12 mouse cellular contexts compared by ENCODE assay signal in the genomic region with DNA sequence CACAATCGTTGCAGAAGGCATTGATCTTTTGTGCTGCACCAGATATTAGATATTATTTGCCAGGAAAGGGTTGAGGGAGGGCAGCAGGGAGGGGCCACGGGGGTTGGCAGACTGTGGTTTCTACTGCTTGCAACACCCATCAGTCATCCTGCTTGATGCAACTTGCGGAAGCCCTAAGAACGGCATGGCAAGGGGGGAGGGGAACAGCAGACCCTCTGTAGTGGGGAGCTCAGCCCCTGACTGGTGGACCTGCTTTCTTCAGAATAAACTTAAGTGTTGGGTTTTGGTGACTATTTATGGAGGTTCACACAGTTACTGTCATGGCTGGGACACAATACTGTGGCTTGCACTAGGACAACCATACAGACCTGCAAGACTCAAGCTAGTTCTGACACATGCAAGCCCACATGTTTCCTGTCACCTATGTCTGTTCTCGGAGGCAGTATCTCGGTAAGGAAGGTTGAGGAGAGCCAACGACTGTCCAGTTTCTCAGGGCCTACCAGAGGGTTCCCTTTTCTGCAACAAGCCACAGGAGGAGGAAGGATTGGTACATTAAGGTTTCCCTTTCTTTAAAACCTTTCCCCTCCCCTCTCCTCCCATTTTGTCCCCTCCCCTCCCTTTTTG. TPM values are rescaled to one million over a fixed set of nuclear protein-coding genes. Genes with fewer than 3 reads are reported as not detected.
DNase-seq lines count a peak whose midpoint lies in the region; ATAC-seq and TF ChIP-seq lines count a peak whose summit lies in the region.
"Had no signal": no experiment of that assay in that cellular context is flagged by ENCODE, and none has a peak within 500 bp of the region (broad histone marks: within the 10 kb centered on the region; RNA-seq: fewer than 3 reads in every experiment).

No protein-coding gene starts in this region.

- H3K9ac ChIP-seq in CH12.LX (ENCODE audit: insufficient read depth, low read depth), result peak overlapping the region; percentile 78
- no peak overlapping the region for H3K9ac ChIP-seq in midbrain, embryonic 11.5 days (ENCODE audit: low read length)
- no peak overlapping the region for H3K9ac ChIP-seq in hindbrain, embryonic 14.5 days
- H3K9ac ChIP-seq: embryonic facial prominence, embryonic 15.5 days; lung, embryonic 14.5 days; neural tube, embryonic 15.5 days had no signal

- dilution Hi-C loops in CH12.LX (cut with MboI; ENCODE audit: extremely low pct_ligation_motif_present, extremely low pct_unique_long_range_greater_than_20kb, low sequenced_read_pairs), result no loop called here

- H3K4me1 ChIP-seq in CH12.LX (ENCODE audit: control insufficient read depth in 1 of 2, insufficient read depth in 2 of 2), result peaks cover 17 to 30% of the 10 kb centered on the region in 2 experiments
- no peaks in the 10 kb centered on the region for H3K4me1 ChIP-seq in midbrain, embryonic 11.5 days (ENCODE audit: control insufficient read depth, insufficient read depth, low read length)
- no peaks in the 10 kb centered on the region for H3K4me1 ChIP-seq in hindbrain, embryonic 14.5 days (replicated peaks; ENCODE audit: control insufficient read depth, insufficient read depth, low read length)
- H3K4me1 ChIP-seq: embryonic facial prominence, embryonic 15.5 days; neural tube, embryonic 15.5 days had no signal

- no peak for TF ChIP-seq CTCF in CH12.LX (conservative IDR thresholded peaks at IDR 0.05 in 1 of 2, IDR thresholded peaks at IDR 0.05 in 1 of 2; ENCODE audit: low read depth in 2 of 2, low read length in 2 of 2)
- no peak for TF ChIP-seq CTCF in layer of hippocampus, adult 2 months (conservative IDR thresholded peaks at IDR 0.05)

- no peak for TF ChIP-seq POLR2A in CH12.LX (IDR thresholded peaks at IDR 0.05; ENCODE audit: low read depth, low read length)

- peaks cover 0 to 5% of the 10 kb centered on the region in 2 experiments for H3K36me3 ChIP-seq in CH12.LX (replicated peaks in 1 of 2; ENCODE audit: control insufficient read depth in 1 of 2, insufficient read depth in 1 of 2, low read length in 1 of 2)
- H3K36me3 ChIP-seq in midbrain, embryonic 11.5 days (ENCODE audit: control insufficient read depth, insufficient read depth, low read length), result no peaks in the 10 kb centered on the region
- no peaks in the 10 kb centered on the region for H3K36me3 ChIP-seq in hindbrain, embryonic 14.5 days (replicated peaks; ENCODE audit: control insufficient read depth, insufficient read depth)
- H3K36me3 ChIP-seq: embryonic facial prominence, embryonic 15.5 days; neural tube, embryonic 15.5 days had no signal

- TF ChIP-seq EP300 in CH12.LX (IDR thresholded peaks at IDR 0.05; ENCODE audit: low read length), result no peak

- H3K4me3 ChIP-seq in CH12.LX (replicated peaks in 1 of 3; ENCODE audit: low read depth in 2 of 3, low read length in 2 of 3, poor library complexity in 1 of 3), result peak overlapping the region in 1 of 3 experiments; percentile 2
- no peak overlapping the region for H3K4me3 ChIP-seq in midbrain, embryonic 11.5 days (ENCODE audit: low read depth, low read length)
- no peak overlapping the region for H3K4me3 ChIP-seq in hindbrain, embryonic 14.5 days (replicated peaks; ENCODE audit: low read length)
- no peak overlapping the region for H3K4me3 ChIP-seq in layer of hippocampus, adult 2 months
- H3K4me3 ChIP-seq: embryonic facial prominence, embryonic 15.5 days; neural tube, embryonic 15.5 days had no signal

- peak overlapping the region; percentile 59 for H3K27ac ChIP-seq in CH12.LX (ENCODE audit: insufficient read depth, low read depth)
- H3K27ac ChIP-seq in midbrain, embryonic 11.5 days (ENCODE audit: low read depth, low read length), result no peak overlapping the region
- no peak overlapping the region for H3K27ac ChIP-seq in hindbrain, embryonic 14.5 days
- H3K27ac ChIP-seq in layer of hippocampus, adult 2 months, result no peak overlapping the region
- H3K27ac ChIP-seq: embryonic facial prominence, embryonic 15.5 days; neural tube, embryonic 15.5 days had no signal

- no peak for TF ChIP-seq RAD21 in CH12.LX (IDR thresholded peaks at IDR 0.05; ENCODE audit: low read depth, low read length)

- H3K4me2 ChIP-seq in CH12.LX (ENCODE audit: insufficient read depth, low read depth, poor library complexity, severe bottlenecking), result peak overlapping the region; percentile 84
- H3K4me2 ChIP-seq in midbrain, embryonic 11.5 days, result no peak overlapping the region
- no peak overlapping the region for H3K4me2 ChIP-seq in hindbrain, embryonic 14.5 days (replicated peaks)
- H3K4me2 ChIP-seq: embryonic facial prominence, embryonic 15.5 days; lung, embryonic 14.5 days; neural tube, embryonic 15.5 days had no signal

- ATAC-seq in common myeloid progenitor, adult 5-6 weeks (replicated peaks; ENCODE audit: low read depth, poor library complexity, severe bottlenecking), result peak; percentile 70
- ATAC-seq in midbrain, embryonic 11.5 days (ENCODE audit: low FRiP score), result no peak
- no peak for ATAC-seq in hindbrain, embryonic 14.5 days (ENCODE audit: low FRiP score)

- 88% methylated on average over 7 of the region's 7 CpGs for WGBS in midbrain, embryonic 11.5 days
- 87% methylated on average over 7 of the region's 7 CpGs for WGBS in hindbrain, embryonic 14.5 days

- H3K79me2 ChIP-seq in CH12.LX (replicated peaks; ENCODE audit: control insufficient read depth, extremely low read depth, insufficient read depth, poor library complexity, severe bottlenecking), result no peaks in the 10 kb centered on the region

- H3K9me3 ChIP-seq in CH12.LX (replicated peaks; ENCODE audit: low read length), result no peaks in the 10 kb centered on the region
- H3K9me3 ChIP-seq in midbrain, embryonic 11.5 days (ENCODE audit: control insufficient read depth, low read length), result no peaks in the 10 kb centered on the region
- H3K9me3 ChIP-seq in hindbrain, embryonic 14.5 days (ENCODE audit: control insufficient read depth, low read length), result no peaks in the 10 kb centered on the region
- H3K9me3 ChIP-seq: embryonic facial prominence, embryonic 15.5 days; neural tube, embryonic 15.5 days had no signal

- H3K27me3 ChIP-seq in CH12.LX (replicated peaks), result no peaks in the 10 kb centered on the region
- no peaks in the 10 kb centered on the region for H3K27me3 ChIP-seq in midbrain, embryonic 11.5 days (ENCODE audit: control insufficient read depth, insufficient read depth, low read length)
- H3K27me3 ChIP-seq in hindbrain, embryonic 14.5 days (ENCODE audit: control insufficient read depth, insufficient read depth, low read length), result no peaks in the 10 kb centered on the region
- H3K27me3 ChIP-seq: embryonic facial prominence, embryonic 15.5 days; neural tube, embryonic 15.5 days had no signal

- no peak for DNase-seq in CH12.LX (ENCODE audit: extremely low read depth)
- DNase-seq in lung, postnatal 25 days (ENCODE audit: low spot score), result peak; percentile 51
- peak; percentile 52 to 62 for DNase-seq in spleen, postnatal 4 days (ENCODE audit: low spot score in 2 of 2)
- no peak for DNase-seq in left cerebral cortex, adult 18-20 months (ENCODE audit: low spot score in 2 of 2)
- no peak for DNase-seq in midbrain, embryonic 11.5 days (ENCODE audit: low spot score, missing footprints)
- no peak for DNase-seq in hindbrain, embryonic 14.5 days (ENCODE audit: low spot score)
- DNase-seq in layer of hippocampus, adult 2 months (ENCODE audit: low spot score in 2 of 2), result no peak
- DNase-seq: cerebellum, adult 11 months; lung, embryonic 14.5 days had no signal

- in situ Hi-C loops in CH12.LX (cut with MboI; ENCODE audit: low pct_ligation_motif_present, low pct_unique_long_range_greater_than_20kb, low sequenced_read_pairs), result loop anchor here (25.0 kb wide), 1 partner anchor 643 kb away; no protein-coding TSS in a partner anchor

TF ChIP-seq in CH12.LX, 34 proteins besides CTCF, POLR2A, EP300 and RAD21 (continues in another document):
- no peak for TF ChIP-seq ZNF384 (IDR thresholded peaks at IDR 0.05; ENCODE audit: low read depth, low read length)
- no peak for TF ChIP-seq USF2 (conservative IDR thresholded peaks at IDR 0.05; ENCODE audit: low read depth, low read length)
- no peak for TF ChIP-seq GABPA (IDR thresholded peaks at IDR 0.05; ENCODE audit: insufficient replicate concordance, low read depth, low read length)
- peak; percentile 62 for TF ChIP-seq ELF1 (IDR thresholded peaks at IDR 0.05; ENCODE audit: low read depth, low read length)
- TF ChIP-seq JUND (conservative IDR thresholded peaks at IDR 0.05; ENCODE audit: low read depth, low read length), result no peak
- no peak for TF ChIP-seq RCOR1 (conservative IDR thresholded peaks at IDR 0.05; ENCODE audit: low read depth, low read length)
- TF ChIP-seq JUN (IDR thresholded peaks at IDR 0.05; ENCODE audit: insufficient read depth, low read depth, low read length), result no peak
- TF ChIP-seq MYC (IDR thresholded peaks at IDR 0.05; ENCODE audit: low read depth, low read length), result 0 out of 2 replicates have a peak, but pooled peaks have one; percentile 61
- no peak for TF ChIP-seq ZC3H11A (IDR thresholded peaks at IDR 0.05; ENCODE audit: low read depth, low read length)
- no peak for TF ChIP-seq ETS1 (conservative IDR thresholded peaks at IDR 0.05; ENCODE audit: low read depth, low read length)
- no peak; the same call in 1 of the 2 replicates for TF ChIP-seq CHD1 (IDR thresholded peaks at IDR 0.05; ENCODE audit: low read depth, low read length)
- TF ChIP-seq MAZ (IDR thresholded peaks at IDR 0.05; ENCODE audit: low read depth, low read length), result no peak
- no peak; the same call in 1 of the 2 replicates for TF ChIP-seq NELFE (IDR thresholded peaks at IDR 0.05; ENCODE audit: low read depth, low read length)
- 0 out of 2 replicates have a peak, but pooled peaks have one; percentile 5 for TF ChIP-seq TBP (conservative IDR thresholded peaks at IDR 0.05; ENCODE audit: low read depth, low read length)
- TF ChIP-seq IRF4 (IDR thresholded peaks at IDR 0.05; ENCODE audit: low read depth, low read length), result peak; percentile 26; the same call in 1 of the 2 replicates
- no peak for TF ChIP-seq ZKSCAN1 (IDR thresholded peaks at IDR 0.05; ENCODE audit: borderline replicate concordance, low read depth, low read length)
- TF ChIP-seq SIN3A (IDR thresholded peaks at IDR 0.05; ENCODE audit: low read length), result no peak
- no peak for TF ChIP-seq NRF1 (IDR thresholded peaks at IDR 0.05; ENCODE audit: low read depth, low read length)
- no peak for TF ChIP-seq HCFC1 (IDR thresholded peaks at IDR 0.05; ENCODE audit: low read depth, low read length)
- TF ChIP-seq SMC3 (IDR thresholded peaks at IDR 0.05; ENCODE audit: low read depth, low read length), result no peak

RNA-seq across cellular contexts. Expression of gene Rubcnl, which starts 53.6 kb away (rescaled TPM):
- total RNA-seq in CH12.LX (2012; rRNA removed) (23.5 and 24.9 TPM in 2 replicates), CH12.LX (2014; rRNA removed) (24.6 and 24.7 TPM in 2 replicates)
- polyA plus RNA-seq in CH12.LX (2012; ENCODE audit: insufficient read length, low read depth), result 21.8 and 27.2 TPM in 2 replicates
- total RNA-seq in common myeloid progenitor, adult 5-6 weeks (2017), result 3.8 and 4.0 TPM in 2 replicates
- 1 to 10 TPM; 1.8 to 2.1 TPM for total RNA-seq in left cerebral cortex, adult 18-20 months (2021)
- polyA plus RNA-seq in midbrain, embryonic 11.5 days (2014; fragmentation: Nextera tagmentation; extraction: Ambion mirVana), result 0.19 and 0.36 TPM in 2 replicates
- polyA plus RNA-seq in hindbrain, embryonic 14.5 days (2014; fragmentation: Nextera tagmentation; extraction: Ambion mirVana), result 0.13 and 0.27 TPM in 2 replicates
- total RNA-seq in layer of hippocampus, adult 2 months (2021), result 1 to 10 TPM; 1.4 TPM

Comparison
In these comparisons a context has a peak if more than half of its experiments do, and no peak if none do; other contexts are left out.
1. DNase-seq: peak in lung, postnatal 25 days (single experiment) and spleen, postnatal 4 days (2 of 2); none in CH12.LX (single experiment), left cerebral cortex, adult 18-20 months (0 of 2), midbrain, embryonic 11.5 days (single experiment), hindbrain, embryonic 14.5 days (single experiment) and layer of hippocampus, adult 2 months (0 of 2).